Mouse (Mus musculus) limb, embryonic 14.5 days (tissue): Measurements from ENCODE around the gene B3glct. TPM values are rescaled to one million over a fixed set of nuclear protein-coding genes. Genes with fewer than 3 reads are reported as not detected.

Source experiments
- ATAC-seq: fragments of 200-750 bp; cut with Nextera tagmentation; 2 replicates; pipeline ENCODE4 v1.8.0; 2017; ENCODE audit warnings: low read depth, moderate number of reproducible peaks, moderate TSS enrichment; ENCODE audit not compliant: low FRiP score
- DNase-seq: peaks from one replicate; pipeline ENCODE4 v3.0.0-alpha.2; 2015; ENCODE audit warnings: low spot score
- H3K27ac ChIP-seq: fragments of 300-500 bp; sonication (generic); replicated peaks from 2 replicates; pipeline ENCODE4 v1.5.1; 2014; ENCODE audit warnings: low read depth, mild to moderate bottlenecking, low read length, moderate library complexity, mixed read lengths
- H3K27me3 ChIP-seq: fragments of 300-500 bp; sonication (generic); 2 replicates; pipeline ENCODE4 v1.6.1; 2014; ENCODE audit warnings: low read length, mixed read lengths; ENCODE audit not compliant: control insufficient read depth, insufficient read depth
- H3K36me3 ChIP-seq: fragments of 300-500 bp; sonication (generic); 2 replicates; pipeline ENCODE4 v1.6.1; 2014; ENCODE audit warnings: mild to moderate bottlenecking, low read length, moderate library complexity, mixed read lengths; ENCODE audit not compliant: control insufficient read depth, insufficient read depth
- H3K4me1 ChIP-seq: fragments of 300-500 bp; sonication (generic); 2 replicates; pipeline ENCODE4 v1.6.1; 2014; ENCODE audit warnings: antibody characterized with exemption, low read length, mixed read lengths; ENCODE audit not compliant: control insufficient read depth, insufficient read depth
- H3K4me2 ChIP-seq: fragments of 300-500 bp; sonication (generic); replicated peaks from 2 replicates; pipeline ENCODE4 v1.6.1; 2014; ENCODE audit warnings: low read depth, mild to moderate bottlenecking, low read length, moderate library complexity; ENCODE audit not compliant: severe bottlenecking
- H3K4me3 ChIP-seq: fragments of 300-500 bp; sonication (generic); replicated peaks from 2 replicates; pipeline ENCODE4 v1.5.1; 2014; ENCODE audit warnings: low read length
- H3K9ac ChIP-seq: fragments of 300-500 bp; sonication (generic); 2 replicates; pipeline ENCODE4 v1.6.1; 2014; ENCODE audit warnings: mild to moderate bottlenecking, low read depth, low read length, moderate library complexity; ENCODE audit not compliant: severe bottlenecking
- H3K9me3 ChIP-seq: fragments of 300-500 bp; sonication (generic); 2 replicates; pipeline ENCODE4 v1.6.1; 2016; ENCODE audit warnings: low read length; ENCODE audit not compliant: control insufficient read depth
- POLR2A ChIP-seq: fragments of 200-500 bp; IDR thresholded peaks from 2 replicates; pipeline ENCODE4 v1.8.0; 2012; ENCODE audit warnings: inconsistent platforms, mild to moderate bottlenecking, moderate library complexity, borderline replicate concordance; ENCODE audit not compliant: insufficient read depth, insufficient read length; ENCODE audit errors: extremely low read depth
- WGBS: fragments of 180-500 bp; shearing (Covaris S2); extraction: QIAGEN DNeasy Blood & Tissue Kit; methylation state at CpG from one replicate; pipeline ENCODE4 v1.1.7; 2014; 5-methylcytosine and 5-hydroxymethylcytosine counted together
- polyA plus RNA-seq, 2 experiments: library from polyadenylated mRNA; depleted of rRNA in 1 of 2; stranded (reverse) in 1 of 2; unstranded in 1 of 2; fragments of >200 nt; fragmentation: Nextera tagmentation in 1 of 2; extraction: Ambion mirVana in 1 of 2; gene quantifications; 2 replicates each; pipeline versions ENCODE4 v1.2.1 to v1.2.3; 2012 to 2014

B3glct gene
- polyA plus RNA-seq, 2 experiments: 15.4 to 20.0 TPM

DNA sequence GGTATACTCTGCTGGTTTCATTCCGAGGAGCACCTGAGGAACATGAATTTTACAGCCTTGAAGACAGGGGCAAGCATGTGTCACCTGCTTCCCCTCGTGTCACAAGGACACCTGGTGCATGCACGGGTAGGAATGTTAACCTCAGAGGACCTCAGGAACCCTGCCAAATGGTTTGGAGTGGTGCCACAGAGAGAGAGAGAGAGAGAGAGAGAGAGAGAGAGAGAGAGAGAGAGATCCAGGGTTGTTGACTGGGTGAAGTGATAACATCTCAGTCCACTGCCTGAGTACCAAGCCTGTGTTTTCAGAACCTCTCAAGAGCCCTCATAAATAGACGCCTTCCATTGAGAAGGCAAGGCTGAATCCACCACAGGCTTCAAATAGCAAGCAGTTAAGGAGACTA lies 29.8 kb upstream of the B3glct start:
- 44% methylated on average over 4 of the region's 4 CpGs for WGBS
- Histone ChIP-seq H3K4me3 (no peak overlapping the region), H3K4me1 (0 out of 2 replicates have a peak, but pooled peaks cover 3% of the 10 kb centered on the region), H3K27ac (no peak overlapping the region), H3K9me3 (no peaks in the 10 kb centered on the region), H3K4me2 (no peak overlapping the region), H3K27me3 (no peaks in the 10 kb centered on the region), H3K36me3 (no peaks in the 10 kb centered on the region), H3K9ac (no peak overlapping the region)
- no peak for ATAC-seq
- DNase-seq: no peak
- no peak for TF ChIP-seq POLR2A

DNA sequence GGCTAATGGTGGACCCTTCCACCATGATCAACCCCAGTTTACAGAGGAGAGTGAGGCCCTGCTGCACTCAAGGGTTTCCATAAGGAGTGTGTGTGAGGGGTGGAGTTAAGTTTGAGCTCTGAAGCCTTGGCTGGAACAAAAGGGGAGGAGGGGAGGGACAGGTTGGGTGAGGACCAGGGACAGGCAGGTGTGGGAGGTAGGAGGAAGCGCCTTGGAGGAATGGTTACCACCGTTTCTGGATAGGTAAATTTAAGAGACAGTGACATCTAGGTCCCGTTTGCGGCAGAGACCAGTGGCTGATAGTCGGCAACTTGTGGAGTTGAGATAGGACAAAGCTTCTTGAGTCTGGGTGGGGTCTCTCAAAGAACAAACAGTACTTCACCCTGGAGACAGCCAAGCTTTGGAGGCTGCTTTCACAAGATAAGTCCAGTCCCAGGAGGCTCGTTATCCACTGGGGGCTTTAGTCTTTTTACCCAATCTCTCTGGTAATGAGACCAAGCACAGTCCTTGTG lies 29.1 kb upstream of the B3glct start:
- no peak overlapping the region for H3K4me3 ChIP-seq
- no peak for TF ChIP-seq POLR2A
- H3K9me3 ChIP-seq: no peaks in the 10 kb centered on the region
- 82% methylated on average over 6 of the region's 6 CpGs for WGBS
- H3K36me3 ChIP-seq: no peaks in the 10 kb centered on the region
- H3K9ac ChIP-seq: no peak overlapping the region
- no peak overlapping the region for H3K4me2 ChIP-seq
- ATAC-seq: no peak
- no peak for DNase-seq
- 0 out of 2 replicates have a peak, but pooled peaks cover 3% of the 10 kb centered on the region for H3K4me1 ChIP-seq
- no peak overlapping the region for H3K27ac ChIP-seq
- no peaks in the 10 kb centered on the region for H3K27me3 ChIP-seq

DNA sequence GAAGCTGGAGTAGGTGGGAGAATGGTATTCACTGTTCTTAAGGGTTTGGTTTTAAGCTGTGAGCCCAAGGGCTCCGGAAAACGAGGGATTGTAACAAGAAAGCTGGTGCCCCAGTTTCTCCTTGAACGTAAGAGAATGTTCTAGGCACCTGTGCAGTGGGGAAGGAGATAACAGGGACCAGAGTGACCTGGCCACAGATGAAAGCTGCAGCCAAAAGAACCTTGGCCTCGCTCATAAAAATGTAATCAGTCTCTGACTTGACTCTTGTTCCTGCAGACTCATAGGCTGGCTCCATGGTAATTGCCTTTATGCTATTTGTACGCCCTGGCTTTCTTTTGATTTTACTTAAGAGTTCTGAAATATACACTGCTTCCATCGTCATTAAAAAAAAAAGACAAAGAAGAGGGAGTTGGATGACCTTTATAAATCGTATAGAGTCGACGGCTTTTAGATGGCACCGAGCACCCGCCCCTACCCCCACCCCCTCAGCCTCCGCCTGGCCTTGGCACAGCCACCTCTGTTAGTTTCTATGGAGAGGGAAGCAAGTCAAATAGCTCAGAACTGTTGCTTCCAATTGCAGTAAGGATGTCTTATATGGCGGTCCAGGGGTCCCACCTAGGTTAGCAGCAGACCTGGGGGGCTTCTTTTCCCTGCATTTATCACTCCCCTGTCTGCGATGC lies 28.4 kb upstream of the B3glct start:
- Histone ChIP-seq H3K4me3 (no peak overlapping the region), H3K27me3 (no peaks in the 10 kb centered on the region), H3K9me3 (no peaks in the 10 kb centered on the region), H3K36me3 (no peaks in the 10 kb centered on the region), H3K9ac (no peak overlapping the region), H3K27ac (no peak overlapping the region), H3K4me2 (no peak overlapping the region), H3K4me1 (0 out of 2 replicates have a peak, but pooled peaks cover 3% of the 10 kb centered on the region)
- 72% methylated on average over 14 of the region's 14 CpGs for WGBS
- no peak for TF ChIP-seq POLR2A
- DNase-seq: no peak
- no peak for ATAC-seq

DNA sequence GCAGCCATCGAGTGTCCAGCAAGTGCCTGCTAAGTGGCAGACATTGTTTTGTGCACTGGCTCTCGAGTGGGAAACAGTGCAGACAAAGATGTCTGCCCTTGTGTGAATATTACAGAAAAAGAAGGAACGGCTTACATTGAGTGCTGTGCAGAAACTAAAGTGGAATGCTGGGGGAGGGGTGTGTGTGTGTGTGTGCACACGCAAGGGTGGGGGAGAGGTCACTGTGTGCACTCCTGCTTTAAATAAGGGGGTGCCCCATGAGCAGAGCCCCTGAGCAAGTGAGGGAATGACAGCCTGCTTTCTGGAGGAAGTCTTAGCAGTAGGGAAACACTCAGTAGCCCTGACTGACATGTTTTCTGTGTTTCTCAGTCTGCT lies 27.9 kb upstream of the B3glct start:
- no peak for TF ChIP-seq POLR2A
- H3K9me3 ChIP-seq: no peaks in the 10 kb centered on the region
- ATAC-seq (no peak), DNase-seq (no peak)
- no peaks in the 10 kb centered on the region for H3K36me3 ChIP-seq
- no peak overlapping the region for H3K4me3 ChIP-seq
- WGBS: 64% methylated on average over 4 of the region's 4 CpGs
- H3K27ac ChIP-seq: no peak overlapping the region
- 0 out of 2 replicates have a peak, but pooled peaks cover 3% of the 10 kb centered on the region for H3K4me1 ChIP-seq
- H3K4me2 ChIP-seq: no peak overlapping the region
- H3K27me3 ChIP-seq: no peaks in the 10 kb centered on the region
- no peak overlapping the region for H3K9ac ChIP-seq

DNA sequence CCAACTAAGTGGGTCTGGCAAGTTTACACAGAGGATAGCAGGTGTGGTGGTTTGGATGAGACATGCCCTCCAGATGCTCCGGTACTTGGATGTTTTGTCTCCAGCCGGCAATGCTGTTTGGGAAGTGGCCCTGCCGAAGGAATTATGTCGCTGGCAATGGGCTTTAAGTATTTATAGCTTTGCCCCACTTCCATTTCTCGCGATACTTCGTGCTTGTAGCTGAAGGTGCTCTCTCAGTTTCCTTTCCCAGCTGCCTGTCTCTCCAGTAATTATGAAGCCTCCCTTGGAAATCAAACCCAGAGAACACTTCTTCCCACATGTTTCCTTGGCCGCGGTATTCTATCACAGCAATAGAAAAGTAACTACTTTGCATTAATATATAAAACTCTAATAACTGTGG lies 22.4 kb upstream of the B3glct start:
- Histone ChIP-seq H3K36me3 (no peaks in the 10 kb centered on the region), H3K9ac (no peak overlapping the region), H3K4me3 (no peak overlapping the region), H3K27me3 (no peaks in the 10 kb centered on the region), H3K9me3 (no peaks in the 10 kb centered on the region), H3K27ac (no peak overlapping the region), H3K4me1 (no peaks in the 10 kb centered on the region), H3K4me2 (no peak overlapping the region)
- DNase-seq (no peak), ATAC-seq (no peak)
- 77% methylated on average over 9 of the region's 9 CpGs for WGBS
- TF ChIP-seq POLR2A: no peak
